Mouse (Mus musculus): ENCODE results near the gene Slc41a2. TPM values are rescaled to one million over a fixed set of nuclear protein-coding genes. Genes with fewer than 3 reads are reported as not detected.
"Not testable (repeated sequence)": the region's sequence is repeated elsewhere in the genome, so short reads cannot be mapped to it uniquely, and the experiment has no call there.

Gene Slc41a2
- 10.7 and 12.4 TPM in 2 replicates for polyA plus RNA-seq (2015; fragmentation: Nextera tagmentation; extraction: Ambion mirVana)

- no peaks in the 10 kb centered on the region for H3K36me3 ChIP-seq
- 0 out of 2 replicates have a peak, but pooled peaks cover 9% of the 10 kb centered on the region for H3K27me3 ChIP-seq
- under 1% methylated on average over 72 of the region's 102 CpGs for WGBS
- peak within 1 kb of the TSS; percentile 88 for H3K27ac ChIP-seq (replicated peaks)
- H3K4me3 ChIP-seq: peak within 1 kb of the TSS; percentile 90
- ATAC-seq (ENCODE audit: low FRiP score, low read depth): peak; percentile 94
- peak within 1 kb of the TSS; percentile 97 for H3K9ac ChIP-seq
- H3K4me1 ChIP-seq (replicated peaks): peaks cover 12% of the 10 kb centered on the region; the same call in 1 of the 2 replicates
- no peaks in the 10 kb centered on the region for H3K9me3 ChIP-seq
- H3K4me2 ChIP-seq: peak within 1 kb of the TSS; percentile 66
Measured at GRCm38 (mm10) chr10:83337159-83337951, at the start of gene Slc41a2. TSS of gene Slc41a2 (minus strand) at chr10:83337882.

GRCm38 (mm10) chr10:83385330-83385910 lies 47.7 kb upstream of the Slc41a2 start:
- no peak overlapping the region for H3K4me2 ChIP-seq
- H3K36me3 ChIP-seq: no peaks in the 10 kb centered on the region
- no peaks in the 10 kb centered on the region for H3K27me3 ChIP-seq
- no peak overlapping the region for H3K4me3 ChIP-seq
- WGBS: 95% methylated on average over 7 of the region's 7 CpGs
- no peak for ATAC-seq (ENCODE audit: low FRiP score, low read depth)
- H3K4me1 ChIP-seq (replicated peaks): no peaks in the 10 kb centered on the region
- H3K9me3 ChIP-seq: no peaks in the 10 kb centered on the region
- no peak overlapping the region for H3K27ac ChIP-seq (replicated peaks)
- H3K9ac ChIP-seq: no peak overlapping the region

GRCm38 (mm10) chr10:83384456-83385215 lies 47.0 kb upstream of the Slc41a2 start:
- 92% methylated on average over 8 of the region's 8 CpGs for WGBS

GRCm38 (mm10) chr10:83383863-83384262 lies 46.2 kb upstream of the Slc41a2 start:
- Histone ChIP-seq H3K9ac (no peak overlapping the region), H3K4me3 (no peak overlapping the region), H3K27ac (replicated peaks) (no peak overlapping the region), H3K9me3 (no peaks in the 10 kb centered on the region), H3K4me1 (replicated peaks) (no peaks in the 10 kb centered on the region), H3K27me3 (no peaks in the 10 kb centered on the region), H3K36me3 (no peaks in the 10 kb centered on the region), H3K4me2 (no peak overlapping the region)
- WGBS: 90% methylated on average over 13 of the region's 13 CpGs
- ATAC-seq (ENCODE audit: low FRiP score, low read depth): 0 out of 2 replicates have a peak, but pooled peaks have one; percentile 27

More at GRCm38 (mm10) chr10:83384456-83385215, 47.0 kb upstream of the Slc41a2 start:
- no peak overlapping the region for H3K9ac ChIP-seq
- no peaks in the 10 kb centered on the region for H3K36me3 ChIP-seq
- no peak overlapping the region for H3K4me3 ChIP-seq
- no peaks in the 10 kb centered on the region for H3K4me1 ChIP-seq (replicated peaks)
- no peak for ATAC-seq (ENCODE audit: low FRiP score, low read depth)
- no peaks in the 10 kb centered on the region for H3K27me3 ChIP-seq
- no peaks in the 10 kb centered on the region for H3K9me3 ChIP-seq
- H3K27ac ChIP-seq (replicated peaks): no peak overlapping the region
- no peak overlapping the region for H3K4me2 ChIP-seq

- H3K9me3 ChIP-seq: no peaks in the 10 kb centered on the region
- H3K4me2 ChIP-seq: no peak overlapping the region
- H3K4me3 ChIP-seq: no peak overlapping the region
- H3K27ac ChIP-seq (replicated peaks): no peak overlapping the region
- H3K9ac ChIP-seq: no peak overlapping the region
- H3K27me3 ChIP-seq: no peaks in the 10 kb centered on the region
- whole genome bisulfite sequencing: 76% methylated on average over 2 of the region's 2 CpGs
- H3K36me3 ChIP-seq: no peaks in the 10 kb centered on the region
- no peak for ATAC-seq (ENCODE audit: low FRiP score, low read depth)
- no peaks in the 10 kb centered on the region for H3K4me1 ChIP-seq (replicated peaks)
Measured at GRCm38 (mm10) chr10:83382988-83383387, 45.3 kb upstream of the Slc41a2 start.

- Histone ChIP-seq H3K4me1 (replicated peaks) (no peaks in the 10 kb centered on the region), H3K4me3 (no peak overlapping the region), H3K27ac (replicated peaks) (no peak overlapping the region), H3K36me3 (no peaks in the 10 kb centered on the region), H3K9me3 (no peaks in the 10 kb centered on the region), H3K27me3 (no peaks in the 10 kb centered on the region), H3K4me2 (no peak overlapping the region), H3K9ac (no peak overlapping the region)
- 86% methylated on average over 4 of the region's 4 CpGs for WGBS
- ATAC-seq (ENCODE audit: low FRiP score, low read depth): no peak
Measured at GRCm38 (mm10) chr10:83382528-83382927, 44.8 kb upstream of the Slc41a2 start.

- Histone ChIP-seq H3K9me3 (no peaks in the 10 kb centered on the region), H3K9ac (no peak overlapping the region), H3K27ac (replicated peaks) (no peak overlapping the region), H3K27me3 (no peaks in the 10 kb centered on the region), H3K4me1 (replicated peaks) (no peaks in the 10 kb centered on the region), H3K4me2 (no peak overlapping the region), H3K4me3 (no peak overlapping the region), H3K36me3 (no peaks in the 10 kb centered on the region)
- WGBS: 97% methylated on average over 2 of the region's 2 CpGs
- no peak for ATAC-seq (ENCODE audit: low FRiP score, low read depth)
Measured at GRCm38 (mm10) chr10:83380501-83380900, 42.8 kb upstream of the Slc41a2 start.

GRCm38 (mm10) chr10:83378083-83378833 lies 40.6 kb upstream of the Slc41a2 start:
- Histone ChIP-seq H3K4me2 (no peak overlapping the region), H3K4me1 (replicated peaks) (no peaks in the 10 kb centered on the region), H3K9ac (no peak overlapping the region), H3K27ac (replicated peaks) (no peak overlapping the region), H3K36me3 (peaks cover 11% of the 10 kb centered on the region; the same call in 1 of the 2 replicates), H3K9me3 (no peaks in the 10 kb centered on the region), H3K4me3 (no peak overlapping the region), H3K27me3 (no peaks in the 10 kb centered on the region)
- WGBS: 73% methylated on average over 9 of the region's 9 CpGs
- no peak for ATAC-seq (ENCODE audit: low FRiP score, low read depth)

GRCm38 (mm10) chr10:83376911-83377682 lies 39.4 kb upstream of the Slc41a2 start:
- no peak for ATAC-seq (ENCODE audit: low FRiP score, low read depth)
- H3K9ac ChIP-seq: no peak overlapping the region

GRCm38 (mm10) chr10:83375458-83375857 lies 37.8 kb upstream of the Slc41a2 start:
- not testable (repeated sequence) for H3K4me1 ChIP-seq (replicated peaks); ATAC-seq (ENCODE audit: low FRiP score, low read depth); H3K4me3 ChIP-seq; H3K27me3 ChIP-seq; H3K4me2 ChIP-seq; H3K27ac ChIP-seq (replicated peaks); H3K9ac ChIP-seq; H3K9me3 ChIP-seq
- peaks cover 27% of the 10 kb centered on the region for H3K36me3 ChIP-seq
- 96% methylated on average over 5 of the region's 5 CpGs for WGBS

More at GRCm38 (mm10) chr10:83376911-83377682, 39.4 kb upstream of the Slc41a2 start:
- Histone ChIP-seq H3K4me1 (replicated peaks) (no peaks in the 10 kb centered on the region), H3K36me3 (peaks cover 11% of the 10 kb centered on the region; the same call in 1 of the 2 replicates), H3K27me3 (no peaks in the 10 kb centered on the region), H3K27ac (replicated peaks) (no peak overlapping the region), H3K4me3 (no peak overlapping the region), H3K9me3 (no peaks in the 10 kb centered on the region), H3K4me2 (no peak overlapping the region)
- 95% methylated on average over 8 of the region's 8 CpGs for WGBS

Data from hindbrain, embryonic 15.5 days (tissue).